Mouse (Mus musculus) urinary bladder, postnatal 25 days (tissue): ENCODE data around the gene Hemk1.
A peak's percentile ranks its signal among the peaks of the same experiment; 100 is the strongest.

Experiments used
- DNase-seq: peaks from one replicate; pipeline ENCODE4 v3.0.0; 2022; ENCODE audit warnings: low spot score

The Hemk1 gene

GRCm38 (mm10) chr9:107343146-107343943 lies 5.2 kb upstream of the Hemk1 start:
- no peak for DNase-seq

- no peak for DNase-seq
Measured at GRCm38 (mm10) chr9:107342201-107342709, 4.1 kb upstream of the Hemk1 start.

DNA sequence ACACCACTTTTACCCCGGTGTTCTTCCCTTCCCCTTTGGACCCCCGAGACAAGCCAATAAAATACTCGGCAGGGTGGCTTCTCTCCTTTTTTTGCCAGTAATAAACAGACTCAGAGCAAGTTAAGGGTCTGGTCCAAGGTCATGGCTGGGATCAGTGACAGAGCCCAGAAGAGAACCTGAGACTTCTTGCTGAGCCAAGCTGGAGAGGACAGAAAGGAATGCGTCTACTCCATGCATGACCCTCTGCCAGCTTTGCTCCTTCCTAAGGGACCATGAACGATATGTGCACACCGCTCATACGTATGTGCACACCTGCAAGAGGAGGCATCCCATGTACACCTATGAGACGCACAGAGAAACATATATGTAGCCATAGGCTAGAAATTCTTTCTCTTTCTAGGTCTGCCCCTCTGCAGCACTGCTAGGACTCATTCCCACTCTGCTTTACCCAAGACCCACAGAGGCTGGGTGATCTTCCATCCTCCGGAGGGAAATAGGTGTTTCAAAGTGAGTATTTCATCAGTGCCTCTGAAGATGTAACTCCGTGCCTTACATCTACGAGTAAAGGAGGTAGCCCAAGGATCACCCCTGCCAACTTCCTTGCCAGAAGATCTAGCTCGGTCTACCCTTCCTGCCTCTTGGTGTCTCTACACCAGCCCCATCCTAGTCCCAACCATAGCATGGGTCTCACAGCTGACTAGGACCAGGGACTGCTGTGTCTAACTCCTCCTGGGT lies 2.9 kb upstream of the Hemk1 start:
- DNase-seq = no peak

DNA sequence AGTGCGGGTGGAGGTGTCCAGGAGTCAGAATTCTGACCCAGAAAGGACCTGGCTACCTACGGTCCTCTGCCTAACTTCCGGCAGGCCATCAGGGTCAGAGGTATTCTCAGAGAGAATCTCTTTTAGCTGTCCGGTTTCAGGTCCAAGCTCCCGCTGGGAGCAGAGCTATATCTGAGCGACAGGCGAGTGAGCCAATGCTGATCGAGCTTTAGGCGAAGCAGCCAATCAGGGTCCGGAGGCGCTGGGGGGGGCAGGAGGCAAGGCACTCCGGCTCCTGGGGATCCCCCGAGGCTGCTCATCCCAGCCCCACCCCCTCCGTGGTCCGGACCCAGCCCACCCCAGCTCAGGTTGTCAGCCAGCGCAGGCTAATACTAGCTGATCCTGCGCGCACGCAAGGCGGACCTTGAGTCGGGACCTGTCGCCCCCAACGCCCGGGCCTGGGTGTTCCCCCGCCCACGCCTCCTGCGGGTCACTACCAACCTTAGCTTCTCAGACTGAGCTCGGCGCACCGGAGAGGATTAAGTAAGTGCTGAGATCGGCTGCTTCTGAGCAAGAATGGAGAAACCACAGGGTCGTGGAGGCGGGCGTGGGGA lies 2.2 kb upstream of the Hemk1 start, which contains the start of gene 6430571L13Rik:
6430571L13Rik (plus strand) TSS at position 336 of the 593 bp plus-strand sequence.
- peak; percentile 92 for DNase-seq

GRCm38 (mm10) chr9:107336386-107336785 lies 1.8 kb downstream of the Hemk1 start:
- DNase-seq = no peak

DNA sequence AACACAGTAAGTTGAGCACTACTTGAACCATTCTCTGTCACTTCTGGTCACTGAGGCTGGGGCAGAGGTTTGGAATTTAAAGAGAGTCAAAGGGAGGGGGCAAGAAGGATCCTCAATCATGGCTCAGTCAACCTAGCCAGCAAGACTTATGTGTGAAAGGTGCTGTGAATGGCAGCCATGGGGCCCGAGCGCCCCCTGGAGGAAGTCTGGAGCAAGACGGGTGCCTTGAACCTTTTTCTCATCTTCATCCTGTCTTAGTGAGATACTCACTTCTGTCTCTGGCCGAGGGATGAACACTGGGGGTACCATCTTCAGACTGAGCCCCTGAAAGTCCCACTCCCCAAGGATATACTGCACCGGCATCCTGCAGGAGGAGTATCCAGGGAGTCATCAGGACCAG lies 2.2 kb downstream of the Hemk1 start:
- peak; percentile 71 for DNase-seq

GRCm38 (mm10) chr9:107335046-107335445 lies 3.1 kb downstream of the Hemk1 start:
- no peak for DNase-seq

DNA sequence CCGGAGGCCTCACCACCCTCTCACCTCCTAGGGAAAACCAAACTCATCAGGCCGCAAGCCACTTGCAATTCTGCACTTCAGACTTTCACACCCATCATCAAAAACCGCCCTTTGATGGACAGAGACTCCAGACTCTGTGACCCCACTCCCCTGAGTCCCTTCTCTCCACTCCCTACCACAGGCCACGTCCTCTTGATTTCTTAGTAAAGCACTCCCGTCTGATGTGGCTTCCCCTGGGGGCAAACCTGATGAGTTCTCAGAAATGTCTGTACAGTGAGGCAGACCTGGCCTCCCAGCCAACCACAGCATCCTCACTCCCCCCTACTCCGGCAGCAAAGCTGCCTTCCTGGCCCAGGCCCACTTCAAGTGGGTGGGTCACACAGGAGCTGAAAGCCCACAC lies 3.8 kb downstream of the Hemk1 start:
- DNase-seq = no peak

DNA sequence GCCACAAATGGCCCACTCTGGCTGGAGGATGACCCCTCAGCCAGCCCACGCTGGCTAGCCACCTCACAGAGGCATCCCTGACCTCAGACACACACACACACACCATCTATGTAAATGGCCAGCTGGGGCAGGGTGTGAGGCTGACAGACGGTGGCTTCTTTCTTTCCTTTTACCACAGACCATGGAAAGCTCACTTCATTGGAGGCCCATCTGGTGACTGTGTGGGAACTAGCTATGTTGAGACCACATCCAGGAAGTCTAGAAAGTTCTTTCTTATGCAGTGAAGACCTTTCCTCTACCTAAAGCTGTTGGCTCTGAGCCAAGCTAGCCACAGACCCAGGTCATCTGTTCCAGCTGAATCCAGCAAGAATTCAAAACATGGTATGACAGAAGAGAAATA lies 4.5 kb downstream of the Hemk1 start:
- DNase-seq = no peak

GRCm38 (mm10) chr9:107330791-107331190 lies 7.4 kb downstream of the Hemk1 start:
- no peak for DNase-seq

DNA sequence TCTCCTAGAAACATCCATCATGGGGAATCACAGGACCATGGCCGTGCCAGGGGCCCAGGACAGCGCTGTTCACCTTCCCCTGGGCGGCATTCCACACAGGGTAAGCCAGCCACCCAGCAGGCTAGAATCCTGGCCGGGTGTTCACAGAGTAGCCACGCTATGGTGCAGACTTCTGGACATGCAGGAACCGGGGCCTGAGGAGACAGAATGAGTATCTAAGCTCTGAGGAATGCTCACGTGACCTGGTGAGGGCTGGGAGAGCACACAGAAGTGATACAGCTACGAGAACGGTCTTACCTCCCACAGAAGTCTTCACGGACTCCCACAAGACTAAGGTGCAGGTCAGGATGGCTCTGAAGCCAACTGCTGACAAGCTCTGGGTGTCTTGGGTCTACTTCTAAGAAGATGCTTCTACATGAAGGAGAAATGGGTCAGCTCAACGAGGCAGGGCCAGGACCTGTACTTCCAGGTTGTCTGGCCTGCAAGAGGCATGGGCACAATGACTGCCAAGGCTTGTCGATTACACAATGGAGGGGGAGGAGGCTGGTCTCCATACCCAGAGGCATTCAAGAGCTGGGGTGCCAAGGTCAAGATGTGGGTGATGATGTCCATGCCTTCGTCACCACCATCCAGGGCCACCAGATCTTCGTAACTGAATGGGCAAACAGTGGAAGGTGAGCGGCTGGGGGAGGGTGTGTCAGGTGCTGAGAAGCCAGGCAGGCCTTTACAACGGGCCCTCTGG lies 10.1 kb downstream of the Hemk1 start:
- no peak for DNase-seq

DNA sequence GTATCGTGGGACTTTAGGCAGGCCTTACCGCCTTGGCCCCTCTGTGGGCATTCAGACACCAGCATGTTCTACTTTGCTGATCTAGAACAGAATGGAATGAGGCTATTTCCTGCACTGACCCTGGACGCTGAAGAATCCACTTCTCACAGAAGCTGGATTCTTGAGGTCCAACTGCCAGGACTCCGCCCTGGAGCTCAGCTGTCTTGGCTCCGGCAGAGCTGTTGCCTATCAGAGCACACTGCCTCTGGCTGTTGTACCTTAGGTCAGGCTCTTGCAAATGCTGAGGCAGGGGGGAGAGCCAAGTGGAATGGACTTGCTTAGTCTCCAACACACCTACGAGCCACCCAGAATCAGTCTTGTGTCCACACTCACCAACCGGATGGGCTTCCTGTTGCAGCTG lies 12.2 kb downstream of the Hemk1 start:
- DNase-seq = no peak

GRCm38 (mm10) chr9:107324799-107325561 lies 13.2 kb downstream of the Hemk1 start:
- no peak for DNase-seq

DNA sequence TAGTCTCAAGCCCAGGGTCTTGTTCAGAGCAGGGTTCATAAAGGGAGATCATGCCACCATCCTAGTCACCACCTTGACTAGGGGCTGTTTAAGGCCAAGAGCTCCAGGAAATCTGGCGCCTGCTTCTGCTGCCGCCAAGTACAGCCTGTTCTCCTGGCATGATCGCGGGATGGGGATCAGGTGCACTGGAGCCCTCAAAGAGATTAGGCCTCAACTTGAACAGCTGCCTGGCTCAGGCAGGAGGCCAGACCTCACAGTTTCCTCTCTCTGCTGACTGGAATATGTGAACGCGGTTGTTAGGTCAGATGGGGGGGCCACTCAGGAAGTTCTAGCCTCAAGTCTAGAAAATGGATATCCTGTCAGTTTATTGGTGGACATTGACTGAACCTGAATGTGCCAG lies 14.6 kb downstream of the Hemk1 start:
- DNase-seq = no peak

- no peak for DNase-seq
Measured at GRCm38 (mm10) chr9:107322461-107323050, 15.6 kb downstream of the Hemk1 start.

GRCm38 (mm10) chr9:107315791-107316190 lies 22.4 kb downstream of the Hemk1 start:
- DNase-seq = no peak

DNA sequence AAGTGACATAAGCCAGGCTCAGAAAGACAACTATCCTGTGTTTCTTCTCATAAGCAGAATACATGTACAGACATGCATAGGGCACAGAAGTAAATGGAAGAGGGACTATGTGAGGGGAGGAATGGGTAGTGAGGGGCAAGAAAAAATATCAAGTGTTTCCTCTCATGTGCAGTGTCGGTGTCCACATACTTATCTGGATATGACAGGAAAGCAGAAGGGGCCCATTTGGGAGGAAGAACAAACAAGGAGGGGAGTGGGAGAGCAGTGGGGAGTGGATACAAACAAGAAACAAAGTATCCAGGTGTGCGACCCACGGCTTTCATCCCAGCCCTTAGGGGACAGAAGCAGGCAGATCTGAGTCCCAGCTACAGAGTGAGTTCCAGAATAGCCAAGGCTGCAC lies 24.2 kb downstream of the Hemk1 start:
- no peak for DNase-seq

DNA sequence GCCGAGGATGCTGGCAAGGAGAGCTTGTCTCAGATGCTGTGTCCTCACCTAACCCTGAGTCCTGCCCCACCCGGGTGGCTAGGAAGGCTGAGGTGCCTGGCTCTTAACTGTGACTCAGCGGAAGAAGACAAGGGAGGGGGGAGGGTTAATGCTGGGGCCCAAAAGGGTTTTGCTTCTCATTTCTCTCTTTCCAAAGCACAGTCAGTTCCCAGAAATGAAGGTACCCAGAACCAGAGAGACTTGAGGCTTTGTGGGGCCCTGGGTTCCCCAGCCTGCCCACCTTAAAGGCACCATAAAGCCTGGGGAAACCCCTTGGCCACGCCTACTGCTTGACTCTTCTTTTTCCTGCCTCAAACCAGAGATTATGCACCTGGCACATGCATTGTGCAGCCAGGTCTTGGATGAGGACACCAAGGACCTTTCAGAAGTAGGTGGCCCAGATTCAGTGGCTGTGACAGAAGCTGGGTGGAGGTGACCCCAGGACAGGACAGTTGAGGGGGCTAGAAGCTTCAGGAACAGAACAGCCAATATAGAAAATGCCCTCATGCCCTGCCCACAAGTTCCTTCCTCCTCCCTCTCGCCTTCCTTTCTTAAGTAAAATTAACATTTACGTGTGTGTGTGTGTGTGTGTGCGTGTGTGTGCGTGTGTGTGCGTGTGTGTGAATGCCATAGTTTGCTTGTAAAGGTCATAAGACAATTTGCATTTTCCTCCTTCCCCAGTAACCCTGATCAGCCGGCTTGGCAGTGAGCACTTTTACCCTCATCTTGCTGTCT lies 25.2 kb downstream of the Hemk1 start:
- DNase-seq = no peak

DNA sequence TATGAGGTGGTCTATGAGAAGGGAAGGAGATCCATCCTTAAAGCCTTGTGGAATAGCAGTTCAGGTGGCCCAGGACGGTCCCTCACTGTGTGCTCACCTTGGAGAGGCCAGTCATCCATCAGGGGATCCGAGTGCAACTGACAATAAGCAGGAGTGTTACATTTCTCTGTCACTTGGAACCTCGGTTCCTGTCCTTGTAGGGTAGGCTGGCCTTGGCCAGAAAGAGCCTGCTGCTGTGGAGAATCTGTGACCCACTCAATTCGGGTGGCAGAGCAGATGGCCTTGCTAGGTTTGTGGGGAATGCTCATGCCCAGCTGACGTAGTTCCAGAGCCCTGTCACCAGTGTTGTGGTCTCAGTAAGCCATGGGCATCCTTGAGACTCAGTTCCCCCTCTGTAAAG lies 28.6 kb downstream of the Hemk1 start:
- DNase-seq = no peak

GRCm38 (mm10) chr9:107309171-107309570 lies 29.0 kb downstream of the Hemk1 start:
- DNase-seq = no peak
